Mouse (Mus musculus): ENCODE measurements around the gene Ppp1r12a. TPM values are rescaled to one million over a fixed set of nuclear protein-coding genes. Genes with fewer than 3 reads are reported as not detected.

Ppp1r12a gene
- polyA plus RNA-seq, 1 experiment from 2014 or later = 101 TPM

DNA sequence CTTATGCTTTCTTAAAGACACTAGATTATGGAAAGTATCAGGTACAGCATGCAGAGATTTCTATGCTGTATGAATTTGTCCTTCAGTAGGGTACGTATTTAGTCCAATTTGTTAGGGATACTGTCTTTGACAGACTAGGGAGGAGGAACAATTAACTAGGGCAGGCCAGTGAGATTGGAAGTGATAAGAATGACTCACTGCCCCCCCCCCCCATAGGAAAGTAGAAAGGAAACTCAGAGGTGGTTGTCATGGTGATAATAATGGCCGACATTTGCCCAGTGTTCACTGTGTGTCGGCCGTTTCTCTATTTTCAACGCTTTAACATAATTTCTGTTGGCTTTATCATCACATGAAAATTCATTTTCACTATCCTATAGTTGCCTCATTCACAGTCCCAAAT, 47.4 kb downstream of the Ppp1r12a start:
- Histone ChIP-seq H3K36me3 (ENCODE audit: control insufficient read depth, insufficient read depth, low read length) (no peaks in the 10 kb centered on the region), H3K27me3 (replicated peaks; ENCODE audit: control insufficient read depth, insufficient read depth, low read length) (no peaks in the 10 kb centered on the region), H3K27ac (ENCODE audit: low read length) (no peak overlapping the region), H3K4me1 (ENCODE audit: control insufficient read depth, insufficient read depth, low read length) (no peaks in the 10 kb centered on the region), H3K9ac (ENCODE audit: low read depth, low read length) (no peak overlapping the region), H3K9me3 (ENCODE audit: control insufficient read depth, low read length) (no peaks in the 10 kb centered on the region), H3K4me2 (ENCODE audit: low read depth, low read length) (no peak overlapping the region), H3K4me3 (ENCODE audit: low read length) (no peak overlapping the region)
- ATAC-seq = no peak
- 81% methylated on average over 5 of the region's 5 CpGs for WGBS

DNA sequence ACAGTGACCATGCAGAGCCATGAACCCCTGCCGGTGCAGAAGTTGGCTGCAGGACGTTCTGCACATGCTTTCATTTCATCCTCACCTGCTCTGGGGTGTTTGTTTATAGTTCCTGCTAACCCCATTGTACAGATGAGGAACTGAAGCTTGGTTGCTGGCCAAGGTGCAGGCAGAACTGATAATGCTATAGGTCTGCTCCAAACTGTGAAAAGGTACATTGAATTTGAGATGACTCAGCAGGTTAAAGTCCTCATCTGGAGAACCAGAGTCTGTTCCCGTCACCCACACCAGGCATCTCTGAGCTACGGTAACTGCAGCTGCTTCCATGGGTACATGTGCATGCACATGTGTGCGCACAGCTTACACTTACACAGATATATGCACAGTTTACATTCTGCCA, 62.4 kb downstream of the Ppp1r12a start:
- Histone ChIP-seq H3K27me3 (replicated peaks; ENCODE audit: control insufficient read depth, insufficient read depth, low read length) (no peaks in the 10 kb centered on the region), H3K9ac (ENCODE audit: low read depth, low read length) (no peak overlapping the region), H3K9me3 (ENCODE audit: control insufficient read depth, low read length) (no peaks in the 10 kb centered on the region), H3K36me3 (ENCODE audit: control insufficient read depth, insufficient read depth, low read length) (peaks cover 2% of the 10 kb centered on the region), H3K4me1 (ENCODE audit: control insufficient read depth, insufficient read depth, low read length) (peaks cover 5% of the 10 kb centered on the region; the same call in 1 of the 2 replicates), H3K27ac (ENCODE audit: low read length) (no peak overlapping the region), H3K4me2 (ENCODE audit: low read depth, low read length) (no peak overlapping the region), H3K4me3 (ENCODE audit: low read length) (no peak overlapping the region)
- WGBS = 88% methylated on average over 5 of the region's 5 CpGs
- ATAC-seq = peak; percentile 65

DNA sequence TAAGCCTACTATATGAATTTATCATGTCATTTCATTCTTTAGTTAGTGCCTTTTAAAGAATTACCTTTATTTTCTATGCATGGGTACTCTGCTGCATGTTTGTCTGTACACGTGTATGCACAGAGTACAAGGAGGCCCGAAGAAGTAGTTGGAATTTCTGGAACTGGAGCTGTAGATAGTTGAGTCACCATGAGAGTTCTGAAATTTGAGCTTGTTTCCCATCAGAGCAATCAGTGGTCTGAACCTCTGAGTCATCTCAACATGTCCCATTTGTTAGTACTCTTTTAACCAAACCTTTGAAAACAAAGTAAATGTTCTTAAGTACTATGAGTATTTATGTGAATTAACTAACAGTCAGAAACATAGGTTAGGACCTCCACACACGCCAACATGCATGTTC, 75.1 kb downstream of the Ppp1r12a start:
- no peaks in the 10 kb centered on the region; the same call in 1 of the 2 replicates for H3K36me3 ChIP-seq (ENCODE audit: control insufficient read depth, insufficient read depth, low read length)
- 94% methylated on average over 3 of the region's 3 CpGs for WGBS

DNA sequence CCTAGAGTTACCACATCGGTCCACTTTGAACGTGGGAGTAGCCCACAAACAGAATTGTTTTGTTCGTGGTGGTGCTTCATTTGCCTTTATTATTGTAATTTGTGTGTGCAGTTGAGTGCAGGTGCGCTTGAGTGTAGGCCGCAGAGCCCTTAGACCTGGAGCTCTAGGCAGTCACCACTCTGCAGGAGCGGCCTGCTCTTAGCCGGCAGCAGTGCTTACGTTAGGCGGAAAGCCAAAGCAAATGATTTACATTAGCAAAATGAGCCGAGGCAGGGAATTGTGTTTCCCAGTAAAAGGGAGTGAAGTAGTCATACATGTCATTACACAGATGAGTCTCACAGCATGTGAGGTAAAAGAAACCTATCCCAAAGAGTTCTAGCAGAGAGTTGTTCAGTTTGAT, 77.1 kb downstream of the Ppp1r12a start:
- H3K4me3 ChIP-seq (ENCODE audit: low read length) = no peak overlapping the region
- peak; percentile 44; the same call in 1 of the 2 replicates for ATAC-seq
- H3K9me3 ChIP-seq (ENCODE audit: control insufficient read depth, low read length) = no peaks in the 10 kb centered on the region
- H3K36me3 ChIP-seq (ENCODE audit: control insufficient read depth, insufficient read depth, low read length) = peaks cover 2% of the 10 kb centered on the region
- H3K9ac ChIP-seq (ENCODE audit: low read depth, low read length) = no peak overlapping the region
- 70% methylated on average over 10 of the region's 10 CpGs for WGBS
- no peak overlapping the region for H3K27ac ChIP-seq (ENCODE audit: low read length)
- no peak overlapping the region for H3K4me2 ChIP-seq (ENCODE audit: low read depth, low read length)
- no peaks in the 10 kb centered on the region for H3K27me3 ChIP-seq (replicated peaks; ENCODE audit: control insufficient read depth, insufficient read depth, low read length)
- H3K4me1 ChIP-seq (ENCODE audit: control insufficient read depth, insufficient read depth, low read length) = no peaks in the 10 kb centered on the region; the same call in 1 of the 2 replicates

More for the DNA sequence above, 75.1 kb downstream of the Ppp1r12a start:
- no peak overlapping the region for H3K4me2 ChIP-seq (ENCODE audit: low read depth, low read length)
- no peak overlapping the region for H3K9ac ChIP-seq (ENCODE audit: low read depth, low read length)
- H3K4me3 ChIP-seq (ENCODE audit: low read length) = no peak overlapping the region
- ATAC-seq = no peak
- no peak overlapping the region for H3K27ac ChIP-seq (ENCODE audit: low read length)
- no peaks in the 10 kb centered on the region for H3K9me3 ChIP-seq (ENCODE audit: control insufficient read depth, low read length)
- H3K27me3 ChIP-seq (replicated peaks; ENCODE audit: control insufficient read depth, insufficient read depth, low read length) = no peaks in the 10 kb centered on the region
- H3K4me1 ChIP-seq (ENCODE audit: control insufficient read depth, insufficient read depth, low read length) = no peaks in the 10 kb centered on the region; the same call in 1 of the 2 replicates

DNA sequence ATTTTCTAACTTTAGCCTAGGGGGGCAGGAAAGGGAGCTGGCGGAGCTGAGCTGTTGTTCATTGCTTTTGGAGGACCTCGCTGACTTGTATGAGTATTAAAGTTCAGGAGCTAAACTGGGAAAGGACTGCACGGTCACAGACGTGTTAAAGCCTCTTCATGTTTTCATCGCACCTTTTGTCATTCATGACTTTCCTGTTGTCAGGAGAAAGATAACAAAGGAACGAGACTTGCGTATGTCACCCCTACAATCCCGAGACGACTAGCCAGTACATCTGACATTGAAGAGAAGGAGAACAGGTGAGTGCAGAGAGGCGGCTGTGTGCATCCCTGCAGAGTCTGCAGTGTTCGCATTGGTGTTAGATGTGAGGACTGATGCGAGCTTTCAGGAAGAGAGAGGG, 88.7 kb downstream of the Ppp1r12a start:
- H3K4me2 ChIP-seq (ENCODE audit: low read depth, low read length) = no peak overlapping the region
- 86% methylated on average over 12 of the region's 12 CpGs for WGBS

DNA sequence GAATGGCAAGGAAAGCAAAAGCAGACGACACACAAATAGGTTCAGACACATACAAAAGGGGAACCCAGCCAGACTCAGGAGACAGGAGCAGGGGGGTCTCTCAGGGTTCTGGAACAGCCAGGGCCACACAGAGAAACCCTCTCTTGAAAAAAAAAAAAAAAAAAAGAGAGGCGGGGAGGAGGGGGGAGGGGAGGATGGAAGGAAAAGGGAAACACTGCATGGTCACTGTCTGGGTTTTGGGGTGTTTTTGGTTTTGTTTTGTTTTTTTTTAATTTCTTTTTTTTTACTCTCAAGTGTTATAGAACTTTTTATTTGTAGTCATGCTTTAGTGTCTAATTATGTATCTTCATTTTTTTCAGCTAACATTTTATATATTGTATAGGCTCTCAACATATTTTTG, 89.2 kb downstream of the Ppp1r12a start:
- Histone ChIP-seq H3K4me1 (ENCODE audit: control insufficient read depth, insufficient read depth, low read length) (no peaks in the 10 kb centered on the region), H3K27ac (ENCODE audit: low read length) (no peak overlapping the region), H3K4me3 (ENCODE audit: low read length) (no peak overlapping the region), H3K9me3 (ENCODE audit: control insufficient read depth, low read length) (no peaks in the 10 kb centered on the region), H3K27me3 (replicated peaks; ENCODE audit: control insufficient read depth, insufficient read depth, low read length) (no peaks in the 10 kb centered on the region), H3K36me3 (ENCODE audit: control insufficient read depth, insufficient read depth, low read length) (no peaks in the 10 kb centered on the region; the same call in 1 of the 2 replicates), H3K9ac (ENCODE audit: low read depth, low read length) (no peak overlapping the region), H3K4me2 (ENCODE audit: low read depth, low read length) (no peak overlapping the region)
- no peak for ATAC-seq
- WGBS = 58% methylated on average over 2 of the region's 2 CpGs

More for the DNA sequence above, 88.7 kb downstream of the Ppp1r12a start:
- no peak overlapping the region for H3K27ac ChIP-seq (ENCODE audit: low read length)
- no peaks in the 10 kb centered on the region for H3K27me3 ChIP-seq (replicated peaks; ENCODE audit: control insufficient read depth, insufficient read depth, low read length)
- no peak for ATAC-seq
- no peaks in the 10 kb centered on the region for H3K9me3 ChIP-seq (ENCODE audit: control insufficient read depth, low read length)
- no peak overlapping the region for H3K9ac ChIP-seq (ENCODE audit: low read depth, low read length)
- no peaks in the 10 kb centered on the region; the same call in 1 of the 2 replicates for H3K36me3 ChIP-seq (ENCODE audit: control insufficient read depth, insufficient read depth, low read length)
- no peaks in the 10 kb centered on the region for H3K4me1 ChIP-seq (ENCODE audit: control insufficient read depth, insufficient read depth, low read length)
- H3K4me3 ChIP-seq (ENCODE audit: low read length) = no peak overlapping the region

DNA sequence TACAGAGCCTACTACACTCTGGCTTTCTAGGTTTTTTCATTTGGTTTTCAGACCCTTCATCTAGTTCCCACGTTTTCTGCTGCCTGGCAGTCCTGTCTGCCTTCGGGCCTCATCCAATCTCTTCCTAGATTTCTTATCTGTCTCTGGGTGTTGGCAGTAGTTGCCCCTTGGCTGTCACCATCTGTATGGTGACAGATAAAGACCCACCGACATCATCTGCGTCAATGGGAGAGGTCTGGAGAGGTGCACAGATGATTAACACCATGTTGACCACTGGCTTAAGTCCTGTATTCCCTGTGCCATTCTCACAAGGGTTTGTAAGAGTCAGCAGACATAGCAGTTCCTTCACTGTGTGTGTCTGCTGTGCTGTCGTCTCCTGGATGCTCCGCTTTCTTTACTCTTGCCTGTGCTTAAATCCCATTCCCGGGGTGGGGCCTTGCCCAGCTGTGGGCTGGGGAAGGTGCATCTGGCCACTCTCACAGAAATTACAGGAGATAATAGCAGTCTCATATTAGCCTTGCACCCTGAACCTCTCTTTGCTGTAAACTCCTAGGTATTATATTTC, 93.9 kb downstream of the Ppp1r12a start:
- Histone ChIP-seq H3K4me2 (ENCODE audit: low read depth, low read length) (no peak overlapping the region), H3K4me1 (ENCODE audit: control insufficient read depth, insufficient read depth, low read length) (no peaks in the 10 kb centered on the region), H3K36me3 (ENCODE audit: control insufficient read depth, insufficient read depth, low read length) (no peaks in the 10 kb centered on the region; the same call in 1 of the 2 replicates), H3K27ac (ENCODE audit: low read length) (no peak overlapping the region), H3K4me3 (ENCODE audit: low read length) (no peak overlapping the region), H3K9me3 (ENCODE audit: control insufficient read depth, low read length) (no peaks in the 10 kb centered on the region), H3K9ac (ENCODE audit: low read depth, low read length) (no peak overlapping the region), H3K27me3 (replicated peaks; ENCODE audit: control insufficient read depth, insufficient read depth, low read length) (no peaks in the 10 kb centered on the region)
- WGBS = 78% methylated on average over 7 of the region's 7 CpGs
- ATAC-seq = no peak

DNA sequence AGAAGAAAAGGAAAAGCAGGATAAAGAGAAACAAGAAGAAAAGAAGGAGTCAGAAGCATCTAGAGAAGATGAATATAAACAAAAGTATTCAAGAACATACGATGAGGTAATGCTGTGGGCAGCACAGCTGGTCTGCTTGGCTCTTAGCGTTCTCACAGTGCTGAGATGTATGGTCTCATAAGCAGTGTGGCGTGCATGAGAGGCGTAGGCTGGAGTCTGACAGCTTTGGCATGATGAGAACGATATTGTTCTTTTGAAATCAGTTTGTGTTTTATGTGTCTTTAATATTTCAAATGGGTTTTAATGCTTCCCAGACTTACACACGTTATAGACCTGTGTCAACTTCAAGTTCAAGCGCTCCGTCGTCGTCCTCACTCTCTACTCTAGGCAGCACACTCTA, 98.9 kb downstream of the Ppp1r12a start:
- no peak overlapping the region for H3K27ac ChIP-seq (ENCODE audit: low read length)
- no peaks in the 10 kb centered on the region for H3K9me3 ChIP-seq (ENCODE audit: control insufficient read depth, low read length)
- no peak for ATAC-seq
- 83% methylated on average over 10 of the region's 10 CpGs for WGBS
- H3K9ac ChIP-seq (ENCODE audit: low read depth, low read length) = no peak overlapping the region
- H3K36me3 ChIP-seq (ENCODE audit: control insufficient read depth, insufficient read depth, low read length) = no peaks in the 10 kb centered on the region; the same call in 1 of the 2 replicates
- no peak overlapping the region for H3K4me2 ChIP-seq (ENCODE audit: low read depth, low read length)
- no peaks in the 10 kb centered on the region for H3K4me1 ChIP-seq (ENCODE audit: control insufficient read depth, insufficient read depth, low read length)
- H3K27me3 ChIP-seq (replicated peaks; ENCODE audit: control insufficient read depth, insufficient read depth, low read length) = no peaks in the 10 kb centered on the region
- no peak overlapping the region for H3K4me3 ChIP-seq (ENCODE audit: low read length)

DNA sequence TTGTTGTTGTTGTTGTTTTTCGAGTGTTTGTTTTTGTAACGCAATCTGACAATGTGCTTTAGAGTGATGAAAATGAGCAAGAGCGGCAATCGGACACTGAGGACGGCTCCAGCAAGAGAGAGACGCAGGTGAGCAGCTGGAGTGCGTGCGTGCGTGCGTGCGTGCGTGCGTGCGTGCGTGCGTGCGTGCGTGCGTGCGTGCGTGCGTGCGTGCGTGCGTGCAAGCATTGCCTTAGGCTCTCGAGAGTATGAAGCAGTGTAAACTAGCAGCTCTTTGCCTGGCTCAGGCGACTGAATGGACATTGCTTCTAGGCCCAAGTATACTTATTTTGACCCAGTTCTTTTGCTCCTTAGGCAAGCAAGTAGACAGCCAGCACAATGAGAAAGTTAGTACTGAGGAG, 102.6 kb downstream of the Ppp1r12a start:
- Histone ChIP-seq H3K27ac (ENCODE audit: low read length) (no peak overlapping the region), H3K4me3 (ENCODE audit: low read length) (no peak overlapping the region), H3K36me3 (ENCODE audit: control insufficient read depth, insufficient read depth, low read length) (no peaks in the 10 kb centered on the region; the same call in 1 of the 2 replicates), H3K4me2 (ENCODE audit: low read depth, low read length) (no peak overlapping the region), H3K27me3 (replicated peaks; ENCODE audit: control insufficient read depth, insufficient read depth, low read length) (no peaks in the 10 kb centered on the region), H3K4me1 (ENCODE audit: control insufficient read depth, insufficient read depth, low read length) (no peaks in the 10 kb centered on the region), H3K9ac (ENCODE audit: low read depth, low read length) (no peak overlapping the region), H3K9me3 (ENCODE audit: control insufficient read depth, low read length) (no peaks in the 10 kb centered on the region)
- ATAC-seq = no peak
- 96% methylated on average over 27 of the region's 27 CpGs for WGBS

DNA sequence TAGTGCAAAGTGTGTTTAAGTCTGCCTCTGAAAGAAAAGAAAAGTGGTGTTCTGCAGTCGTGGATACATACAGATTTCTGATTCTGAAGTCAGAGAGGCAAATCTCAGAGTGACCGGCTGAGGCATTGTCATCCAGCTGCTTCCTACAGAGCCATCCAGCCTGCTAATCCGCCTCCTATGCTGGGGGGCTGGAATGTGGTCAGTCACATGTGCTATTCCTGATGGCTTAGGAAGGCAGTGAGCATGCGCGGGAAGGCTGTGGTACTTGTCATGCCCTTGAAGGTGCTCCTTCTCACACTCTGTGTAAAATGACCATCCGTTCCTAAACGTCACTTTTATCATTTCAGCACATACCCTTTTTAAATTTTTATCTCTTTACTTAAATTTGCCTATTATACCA, 109.2 kb downstream of the Ppp1r12a start:
- ATAC-seq = no peak
- Histone ChIP-seq H3K4me1 (ENCODE audit: control insufficient read depth, insufficient read depth, low read length) (no peaks in the 10 kb centered on the region), H3K9ac (ENCODE audit: low read depth, low read length) (no peak overlapping the region), H3K4me2 (ENCODE audit: low read depth, low read length) (no peak overlapping the region), H3K27ac (ENCODE audit: low read length) (no peak overlapping the region), H3K36me3 (ENCODE audit: control insufficient read depth, insufficient read depth, low read length) (peaks cover 15% of the 10 kb centered on the region), H3K4me3 (ENCODE audit: low read length) (no peak overlapping the region), H3K9me3 (ENCODE audit: control insufficient read depth, low read length) (no peaks in the 10 kb centered on the region), H3K27me3 (replicated peaks; ENCODE audit: control insufficient read depth, insufficient read depth, low read length) (no peaks in the 10 kb centered on the region)
- WGBS = 84% methylated on average over 7 of the region's 7 CpGs

All from intestine, embryonic 16.5 days (tissue).